ENCODE assay signal across 7 mouse cellular contexts in the genomic region with DNA sequence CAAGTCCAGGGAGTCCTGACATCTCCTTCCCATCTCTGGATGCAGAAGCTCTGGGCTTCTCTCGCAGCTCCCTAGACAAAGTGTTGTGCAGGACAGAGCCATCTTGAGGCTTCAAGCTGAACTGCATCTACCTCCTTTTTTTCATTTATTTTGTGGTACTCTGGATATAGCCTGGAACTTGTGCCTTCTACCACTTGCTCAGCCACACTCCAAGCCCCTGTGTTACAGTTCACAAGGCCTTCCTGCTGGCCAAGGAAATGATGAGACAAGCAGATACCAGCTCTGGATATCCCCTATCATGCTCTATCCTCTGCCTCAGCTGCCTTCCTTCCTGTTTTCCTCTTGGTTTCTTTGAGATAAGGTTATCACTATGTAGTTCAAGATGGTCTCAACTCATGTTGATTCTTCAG. TPM values are rescaled to one million over a fixed set of nuclear protein-coding genes. Genes with fewer than 3 reads are reported as not detected.
A peak's percentile ranks its signal among the peaks of the same experiment; 100 is the strongest.
DNase-seq lines count a peak whose midpoint lies in the region; ATAC-seq and TF ChIP-seq lines count a peak whose summit lies in the region.

No protein-coding gene starts in this region.

- TF ChIP-seq EP300 in CH12.LX (IDR thresholded peaks at IDR 0.05; ENCODE audit: low read length) = no peak

- DNase-seq in kidney, adult 2 months = peak; percentile 48
- peak; percentile 34 for DNase-seq in CH12.LX (ENCODE audit: extremely low read depth)
- DNase-seq in T-cell, adult 2 months (ENCODE audit: low spot score) = peak; percentile 18
- peak; percentile 54 for DNase-seq in kidney, postnatal 10 days
- peak; percentile 48 for DNase-seq in mesoderm, embryonic 11.5 days (ENCODE audit: low read depth, low spot score)
- DNase-seq in gastrocnemius, adult 8-10 months (ENCODE audit: low spot score in 2 of 2) = no peak

- H3K27ac ChIP-seq in kidney, adult 2 months (ENCODE audit: insufficient read depth, low read depth, low read length) = no peak overlapping the region
- H3K27ac ChIP-seq in kidney, embryonic 14.5 days (ENCODE audit: low read depth, low read length) = no peak overlapping the region
- no peak overlapping the region for H3K27ac ChIP-seq in CH12.LX (ENCODE audit: insufficient read depth, low read depth)

- TF ChIP-seq RAD21 in CH12.LX (IDR thresholded peaks at IDR 0.05; ENCODE audit: low read depth, low read length) = peak; percentile 44

- no peaks in the 10 kb centered on the region for H3K4me1 ChIP-seq in kidney, adult 2 months (ENCODE audit: control insufficient read depth, insufficient read depth, low read length)
- H3K4me1 ChIP-seq in kidney, embryonic 14.5 days (ENCODE audit: control insufficient read depth, insufficient read depth, low read length) = no peaks in the 10 kb centered on the region
- no peaks in the 10 kb centered on the region for H3K4me1 ChIP-seq in CH12.LX (ENCODE audit: control insufficient read depth in 1 of 2, insufficient read depth in 2 of 2)

- 18% methylated on average over 1 of the region's 1 CpGs for WGBS in kidney, adult 2 months
- 21% methylated on average over 1 of the region's 1 CpGs for WGBS in kidney, embryonic 14.5 days

- dilution Hi-C loops in CH12.LX (cut with MboI; ENCODE audit: extremely low pct_ligation_motif_present, extremely low pct_unique_long_range_greater_than_20kb, low sequenced_read_pairs) = no loop called here

- H3K79me2 ChIP-seq in CH12.LX (replicated peaks; ENCODE audit: control insufficient read depth, extremely low read depth, insufficient read depth, poor library complexity, severe bottlenecking) = no peaks in the 10 kb centered on the region

- no peak overlapping the region for H3K4me2 ChIP-seq in kidney, embryonic 14.5 days (replicated peaks; ENCODE audit: low read depth, low read length)
- no peak overlapping the region for H3K4me2 ChIP-seq in CH12.LX (ENCODE audit: insufficient read depth, low read depth, poor library complexity, severe bottlenecking)

- no peaks in the 10 kb centered on the region for H3K27me3 ChIP-seq in kidney, adult 2 months (replicated peaks; ENCODE audit: control insufficient read depth, insufficient read depth, low read length)
- no peaks in the 10 kb centered on the region for H3K27me3 ChIP-seq in kidney, embryonic 14.5 days (ENCODE audit: control insufficient read depth, insufficient read depth, low read length)
- H3K27me3 ChIP-seq in CH12.LX (replicated peaks) = no peaks in the 10 kb centered on the region

- TF ChIP-seq POLR2A in kidney, adult 2 months (IDR thresholded peaks at IDR 0.05; ENCODE audit: low read depth, low read length) = no peak
- no peak for TF ChIP-seq POLR2A in CH12.LX (IDR thresholded peaks at IDR 0.05; ENCODE audit: low read depth, low read length)

- H3K9me3 ChIP-seq in kidney, embryonic 14.5 days (ENCODE audit: control insufficient read depth, low read length) = no peaks in the 10 kb centered on the region
- no peaks in the 10 kb centered on the region for H3K9me3 ChIP-seq in CH12.LX (replicated peaks; ENCODE audit: low read length)

- no peak for ATAC-seq in kidney, embryonic 14.5 days (ENCODE audit: low FRiP score, low TSS enrichment)

- peak; percentile 59 for TF ChIP-seq CTCF in kidney, adult 2 months (conservative IDR thresholded peaks at IDR 0.05; ENCODE audit: insufficient read depth, insufficient read length, low read depth, low read length)
- TF ChIP-seq CTCF in CH12.LX (conservative IDR thresholded peaks at IDR 0.05 in 1 of 2, IDR thresholded peaks at IDR 0.05 in 1 of 2; ENCODE audit: low read depth in 2 of 2, low read length in 2 of 2) = peak; percentile 35 to 67; a peak in 3 of 4 replicates

- in situ Hi-C loops in CH12.LX (cut with MboI; ENCODE audit: low pct_ligation_motif_present, low pct_unique_long_range_greater_than_20kb, low sequenced_read_pairs) = loop anchor here (10.0 kb wide), 1 partner anchor 167 kb away; no protein-coding TSS in a partner anchor

- H3K36me3 ChIP-seq in kidney, adult 2 months (ENCODE audit: control insufficient read depth, insufficient read depth, low read length) = no peaks in the 10 kb centered on the region; the same call in 1 of the 2 replicates
- peaks cover 59% of the 10 kb centered on the region for H3K36me3 ChIP-seq in kidney, embryonic 14.5 days (ENCODE audit: control insufficient read depth, insufficient read depth, low read length)
- peaks cover 62 to 84% of the 10 kb centered on the region in 2 experiments for H3K36me3 ChIP-seq in CH12.LX (replicated peaks in 1 of 2; ENCODE audit: control insufficient read depth in 1 of 2, insufficient read depth in 1 of 2, low read length in 1 of 2)

- H3K4me3 ChIP-seq in kidney, adult 2 months (ENCODE audit: insufficient read depth, low read depth, low read length) = no peak overlapping the region
- no peak overlapping the region for H3K4me3 ChIP-seq in kidney, embryonic 14.5 days (ENCODE audit: low read length)
- H3K4me3 ChIP-seq in CH12.LX (replicated peaks in 1 of 3; ENCODE audit: low read depth in 2 of 3, low read length in 2 of 3, poor library complexity in 1 of 3) = no peak overlapping the region

- H3K9ac ChIP-seq in kidney, embryonic 14.5 days (ENCODE audit: low read depth, low read length) = no peak overlapping the region
- no peak overlapping the region for H3K9ac ChIP-seq in CH12.LX (ENCODE audit: insufficient read depth, low read depth)

TF ChIP-seq in CH12.LX, 34 proteins besides CTCF, POLR2A, EP300 and RAD21:
- TF ChIP-seq SMC3 (IDR thresholded peaks at IDR 0.05; ENCODE audit: low read depth, low read length) (peak; percentile 52), ZNF384 (IDR thresholded peaks at IDR 0.05; ENCODE audit: low read depth, low read length) (peak; percentile 27; the same call in 1 of the 2 replicates), IRF4 (IDR thresholded peaks at IDR 0.05; ENCODE audit: low read depth, low read length) (no peak)

RNA-seq across cellular contexts. Expression of gene Avp, which starts 15.3 kb away (rescaled TPM):
- not detected in 2 replicates for polyA plus RNA-seq in kidney, adult 2 months (2012; rRNA removed)
- not detected in 2 replicates for polyA plus RNA-seq in kidney, embryonic 14.5 days (2014; fragmentation: Nextera tagmentation; extraction: Ambion mirVana)
- total RNA-seq in CH12.LX (2012; rRNA removed) (not detected in 2 replicates), CH12.LX (2014; rRNA removed) (not detected in 2 replicates)
- polyA plus RNA-seq in CH12.LX (2012; ENCODE audit: insufficient read length, low read depth) = not detected in 2 replicates
- not detected for total RNA-seq in gastrocnemius, adult 8-10 months (2022)

RNA-seq across cellular contexts. Expression of gene Oxt, which starts 21.6 kb away (rescaled TPM):
- not detected in 2 replicates for polyA plus RNA-seq in kidney, adult 2 months (2012; rRNA removed)
- not detected in 2 replicates for polyA plus RNA-seq in kidney, embryonic 14.5 days (2014; fragmentation: Nextera tagmentation; extraction: Ambion mirVana)
- total RNA-seq in CH12.LX (2012; rRNA removed) = not detected in 2 replicates
- not detected in 2 replicates for total RNA-seq in CH12.LX (2014; rRNA removed)
- polyA plus RNA-seq in CH12.LX (2012; ENCODE audit: insufficient read length, low read depth) = not detected in 2 replicates
- total RNA-seq in gastrocnemius, adult 8-10 months (2022) = not detected

RNA-seq across cellular contexts. Expression of gene Fastkd5, which starts 32.2 kb away (rescaled TPM):
- 3.4 and 4.0 TPM in 2 replicates for polyA plus RNA-seq in kidney, adult 2 months (2012; rRNA removed)
- polyA plus RNA-seq in kidney, embryonic 14.5 days (2014; fragmentation: Nextera tagmentation; extraction: Ambion mirVana) = 9.8 and 22.5 TPM in 2 replicates
- total RNA-seq in CH12.LX (2012; rRNA removed) (6.0 and 9.7 TPM in 2 replicates), CH12.LX (2014; rRNA removed) (13.4 and 14.8 TPM in 2 replicates)
- polyA plus RNA-seq in CH12.LX (2012; ENCODE audit: insufficient read length, low read depth) = 7.3 and 9.1 TPM in 2 replicates
- total RNA-seq in gastrocnemius, adult 8-10 months (2022) = 1 to 10 TPM; 5.1 to 7.7 (median 6.7) TPM

RNA-seq across cellular contexts. Expression of gene Ubox5, which starts 32.2 kb away (rescaled TPM):
- polyA plus RNA-seq in kidney, adult 2 months (2012; rRNA removed) = 7.3 and 8.0 TPM in 2 replicates
- polyA plus RNA-seq in kidney, embryonic 14.5 days (2014; fragmentation: Nextera tagmentation; extraction: Ambion mirVana) = 13.0 and 16.2 TPM in 2 replicates
- total RNA-seq in CH12.LX (2012; rRNA removed) = 6.0 and 7.0 TPM in 2 replicates
- total RNA-seq in CH12.LX (2014; rRNA removed) = 4.6 and 5.5 TPM in 2 replicates
- polyA plus RNA-seq in CH12.LX (2012; ENCODE audit: insufficient read length, low read depth) = 10.2 and 10.6 TPM in 2 replicates
- 1 to 10 TPM; 4.7 to 6.0 (median 5.2) TPM for total RNA-seq in gastrocnemius, adult 8-10 months (2022)

RNA-seq across cellular contexts. Expression of gene Mrps26, which starts 34.1 kb away (rescaled TPM):
- polyA plus RNA-seq in kidney, adult 2 months (2012; rRNA removed) = 86.9 and 116 TPM in 2 replicates
- polyA plus RNA-seq in kidney, embryonic 14.5 days (2014; fragmentation: Nextera tagmentation; extraction: Ambion mirVana) = 99.1 and 111 TPM in 2 replicates
- total RNA-seq in CH12.LX (2012; rRNA removed) = 68.7 and 83.2 TPM in 2 replicates
- 71.4 and 74.7 TPM in 2 replicates for total RNA-seq in CH12.LX (2014; rRNA removed)
- 101 and 137 TPM in 2 replicates for polyA plus RNA-seq in CH12.LX (2012; ENCODE audit: insufficient read length, low read depth)
- 10 to 100 TPM; 43.7 to 47.6 (median 46.2) TPM for total RNA-seq in gastrocnemius, adult 8-10 months (2022)

Comparison
In these comparisons a context has a peak if more than half of its experiments do, and no peak if none do; other contexts are left out.
1. DNase-seq: peak in kidney, adult 2 months (single experiment), CH12.LX (single experiment), T-cell, adult 2 months (single experiment), kidney, postnatal 10 days (single experiment) and mesoderm, embryonic 11.5 days (single experiment); none in gastrocnemius, adult 8-10 months (0 of 2).